Mouse (Mus musculus): ENCODE measurements at regions not wholly inside any gene's neighbourhood (a gene's known extent, or its start where the extent isn't known, plus 50 kb on each side); places are given as distances from the start of the nearest gene placed in this dataset.

DNA sequence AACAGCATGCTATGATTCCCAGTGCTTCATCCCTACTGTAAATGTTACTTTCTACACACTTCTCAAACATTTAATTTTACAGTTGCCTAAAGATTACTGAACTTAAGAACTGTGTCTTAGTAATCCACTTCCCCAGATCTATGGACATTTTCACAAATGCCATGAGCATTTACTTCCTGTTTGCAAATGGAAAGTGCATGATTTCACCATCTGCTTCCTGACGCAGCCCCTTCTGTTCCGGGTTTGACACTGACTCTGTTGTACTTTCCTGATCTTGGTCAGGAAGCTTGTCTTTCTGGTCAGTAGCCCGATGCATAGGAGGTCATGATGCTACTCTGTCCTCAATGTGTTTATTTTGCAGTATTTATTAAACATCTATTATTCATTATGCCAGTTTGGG lies 493.5 kb downstream of the Htr1b start:
- DNase-seq (ENCODE audit: low read depth) = peak; percentile 35

DNA sequence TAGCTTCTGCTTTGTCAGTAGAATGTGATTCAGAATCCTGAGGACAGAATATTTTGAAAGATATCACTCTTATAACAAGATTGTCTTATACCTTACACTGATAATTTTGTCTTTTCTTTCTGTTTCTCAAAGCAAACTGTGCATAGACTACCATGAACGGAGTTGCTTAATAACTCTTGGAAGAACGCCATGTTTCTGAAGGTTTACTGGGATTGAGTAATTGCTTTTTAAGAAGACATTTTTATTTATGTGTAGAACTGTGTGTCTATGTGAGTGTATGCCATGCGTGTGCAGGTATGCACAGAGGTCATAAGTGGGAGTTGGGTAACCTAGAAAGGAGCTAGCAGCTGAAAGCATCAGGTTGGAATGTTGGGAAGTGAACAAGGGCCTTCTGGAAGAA lies 497.3 kb downstream of the Htr1b start:
- peak; percentile 53 for DNase-seq (ENCODE audit: low read depth)

DNA sequence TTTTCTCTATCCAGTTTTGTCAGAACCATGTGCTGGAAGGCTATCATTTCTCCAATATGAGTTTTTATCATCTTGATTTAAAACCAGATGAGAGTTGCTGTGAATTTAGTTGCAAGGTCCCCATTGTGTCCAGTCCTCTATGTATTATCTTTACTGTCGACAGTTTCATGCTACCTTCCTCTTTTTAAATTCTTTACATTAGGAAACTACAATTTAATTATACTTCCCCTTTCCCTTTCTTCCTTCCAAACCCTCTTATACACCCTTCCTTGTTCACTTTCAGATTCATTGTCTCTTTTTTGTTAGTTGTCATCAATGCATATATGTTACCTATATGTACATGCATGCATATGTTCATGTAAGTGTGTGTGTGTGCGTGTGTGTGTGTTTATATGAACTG lies 520.6 kb downstream of the Htr1b start:
- DNase-seq (ENCODE audit: low read depth) = no peak

DNA sequence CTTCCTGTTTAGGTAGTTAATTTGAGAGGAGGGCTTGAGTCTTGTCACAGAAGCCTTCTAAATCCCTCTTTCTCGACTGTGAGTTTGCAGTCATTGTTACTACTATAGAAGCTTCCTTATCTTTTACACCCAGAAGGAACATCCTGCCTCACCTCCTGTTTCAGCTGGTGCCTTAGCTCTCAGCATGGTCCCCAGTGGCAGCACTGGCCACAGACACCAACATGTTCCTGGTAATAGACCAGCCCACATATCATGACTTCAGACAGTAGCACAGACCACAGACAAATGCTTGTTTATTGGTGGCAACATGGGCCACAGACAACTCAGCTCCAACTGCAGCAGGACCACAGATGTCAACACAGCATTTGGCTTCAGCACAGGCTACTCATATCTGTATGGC lies 560.4 kb downstream of the Htr1b start:
- peak; percentile 83 for DNase-seq (ENCODE audit: low read depth)

DNA sequence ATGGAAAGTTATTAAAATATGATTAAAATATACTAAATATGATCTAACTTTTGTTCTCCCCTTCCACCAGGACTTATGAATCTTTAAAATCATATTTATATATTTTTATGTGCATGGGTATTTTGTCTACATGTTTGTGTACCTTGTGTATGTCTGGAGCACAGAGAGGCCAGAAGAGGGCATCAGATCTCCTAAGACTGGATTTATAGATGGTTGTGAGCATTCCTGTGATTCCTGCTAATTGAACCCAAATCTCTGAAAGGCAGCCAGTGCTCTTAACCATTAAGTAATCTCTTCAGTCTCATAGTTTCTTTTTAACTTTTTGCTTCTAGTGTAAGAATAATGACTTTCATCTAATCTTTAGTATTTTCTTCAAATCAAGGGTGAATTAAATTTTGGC lies 577.2 kb upstream of the Impg1 start:
- peak; percentile 68 for DNase-seq (ENCODE audit: low read depth)

DNA sequence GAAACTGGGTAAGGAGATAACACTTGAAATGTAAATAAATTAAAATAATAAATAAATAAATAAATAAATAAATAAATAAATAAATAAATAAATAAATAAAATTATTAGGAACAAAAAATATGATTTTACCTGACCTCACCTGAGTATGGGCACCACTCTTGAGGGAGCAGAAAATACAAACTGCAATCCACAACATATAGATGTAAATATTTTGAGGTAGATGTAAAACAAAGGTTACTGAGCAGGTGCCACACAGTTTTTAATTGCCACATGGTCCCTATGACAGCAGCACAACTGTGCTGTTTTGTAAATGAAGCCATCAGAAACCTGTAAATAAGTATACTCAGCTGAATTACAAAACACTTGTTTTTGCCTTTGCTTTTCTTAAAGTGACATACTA lies 576.7 kb upstream of the Impg1 start:
- peak; percentile 4 for DNase-seq (ENCODE audit: low read depth)

Measured in 416B (cell line).